Mouse (Mus musculus) embryonic fibroblast, embryonic 13.5 days (primary cell): ENCODE measurements at regions not wholly inside any gene's neighbourhood (a gene's known extent, or its start where the extent isn't known, plus 50 kb on each side); places are given as distances from the start of the nearest gene placed in this dataset.

Experiments used
- CTCF ChIP-seq: IDR thresholded peaks from 2 replicates; pipeline ENCODE4 v1.5.1; 2011; ENCODE audit warnings: mild to moderate bottlenecking, control low read depth, low read length, moderate library complexity, borderline replicate concordance; ENCODE audit not compliant: insufficient read depth
- POLR2A ChIP-seq: IDR thresholded peaks from 2 replicates; pipeline ENCODE4 v1.6.1; 2011; ENCODE audit warnings: low read depth, mild to moderate bottlenecking, control low read depth, low read length, moderate library complexity

DNA sequence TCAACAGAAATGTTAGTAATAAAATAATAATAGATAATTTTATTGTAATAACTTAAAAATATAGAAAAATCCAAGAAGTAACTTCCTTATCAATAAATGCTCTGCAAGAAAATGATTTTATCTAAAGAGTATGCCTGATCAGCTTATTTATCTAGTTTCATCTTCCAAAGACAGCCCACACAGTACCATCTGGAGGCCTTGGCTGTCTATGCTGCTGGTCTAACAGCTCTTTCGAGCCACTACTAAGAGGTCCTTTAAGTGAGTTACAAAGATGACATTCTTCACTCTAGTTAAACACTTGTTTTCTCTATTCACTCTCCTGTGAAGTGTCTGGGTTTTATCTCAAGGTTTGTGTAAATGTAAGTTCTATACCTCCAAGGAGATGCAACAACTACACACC is 305.7 kb downstream of the Mef2c start:
- TF ChIP-seq POLR2A (no peak), CTCF (no peak)
